Mouse (Mus musculus) kidney, adult 2 months (tissue): ENCODE measurements at regions not wholly inside any gene's neighbourhood (a gene's known extent, or its start where the extent isn't known, plus 50 kb on each side); places are given as distances from the start of the nearest gene placed in this dataset.

Experiments used
- DNase-seq: peaks from one replicate; pipeline ENCODE4 v3.0.0; 2021
- H3K27ac ChIP-seq: fragments of 200-500 bp; 2 replicates; pipeline ENCODE4 v1.5.1; 2012; ENCODE audit warnings: low read depth, low read length, control low read depth, inconsistent platforms; ENCODE audit not compliant: insufficient read depth
- H3K27me3 ChIP-seq: fragments of 200-500 bp; replicated peaks from 2 replicates; pipeline ENCODE4 v1.6.1; 2012; ENCODE audit warnings: mild to moderate bottlenecking, moderate library complexity, low read length, inconsistent platforms; ENCODE audit not compliant: control insufficient read depth, insufficient read depth
- H3K36me3 ChIP-seq: fragments of 200-500 bp; 2 replicates; pipeline ENCODE4 v1.6.1; 2012; ENCODE audit warnings: mild to moderate bottlenecking, moderate library complexity, low read length, inconsistent platforms; ENCODE audit not compliant: control insufficient read depth, insufficient read depth
- H3K4me1 ChIP-seq: fragments of 200-500 bp; 2 replicates; pipeline ENCODE4 v1.6.1; 2011; ENCODE audit warnings: low read length; ENCODE audit not compliant: control insufficient read depth, insufficient read depth
- H3K4me3 ChIP-seq: fragments of 200-500 bp; 2 replicates; pipeline ENCODE4 v1.5.1; 2011; ENCODE audit warnings: mild to moderate bottlenecking, low read depth, low read length, control low read depth; ENCODE audit not compliant: insufficient read depth
- CTCF ChIP-seq: fragments of 200-500 bp; conservative IDR thresholded peaks from 2 replicates; pipeline ENCODE4 v1.5.1; 2011; ENCODE audit warnings: low read depth, mild to moderate bottlenecking, control low read depth, low read length, moderate library complexity, mixed read lengths; ENCODE audit not compliant: insufficient read depth, insufficient read length
- POLR2A ChIP-seq: fragments of 200-500 bp; IDR thresholded peaks from one replicate; pipeline ENCODE4 v1.6.1; 2011; ENCODE audit warnings: low read depth, low read length, control low read depth
- WGBS: fragments of 180-500 bp; shearing (Covaris S2); methylation state at CpG from one replicate; pipeline ENCODE4 v1.1.7; 2018; 5-methylcytosine and 5-hydroxymethylcytosine counted together

DNA sequence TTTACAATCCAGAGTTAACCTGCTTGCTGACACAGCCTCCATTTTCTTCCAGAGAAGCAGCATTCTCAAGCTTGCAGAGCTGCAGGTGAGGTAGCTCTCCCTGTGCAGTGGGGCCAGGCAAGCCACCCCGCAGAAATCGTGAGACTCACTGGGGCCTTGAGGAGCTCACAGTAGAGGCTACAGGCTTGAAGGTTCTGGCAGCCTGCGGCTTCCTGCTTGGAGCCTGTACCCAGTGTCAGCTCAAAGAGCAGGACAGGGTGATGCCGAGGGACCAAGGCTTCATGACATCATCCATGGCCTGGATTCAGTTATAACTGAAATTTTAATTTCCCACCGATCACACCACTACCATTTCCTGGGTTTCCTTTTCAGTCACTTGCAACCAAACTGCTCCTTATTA, 417.5 kb downstream of the Ate1 start:
- H3K4me1 ChIP-seq, result no peaks in the 10 kb centered on the region
- no peak overlapping the region for H3K27ac ChIP-seq
- 45% methylated on average over 5 of the region's 5 CpGs for WGBS
- no peaks in the 10 kb centered on the region for H3K36me3 ChIP-seq
- no peak for DNase-seq
- no peak overlapping the region for H3K4me3 ChIP-seq
- no peak for TF ChIP-seq POLR2A
- TF ChIP-seq CTCF, result no peak
- no peaks in the 10 kb centered on the region for H3K27me3 ChIP-seq

DNA sequence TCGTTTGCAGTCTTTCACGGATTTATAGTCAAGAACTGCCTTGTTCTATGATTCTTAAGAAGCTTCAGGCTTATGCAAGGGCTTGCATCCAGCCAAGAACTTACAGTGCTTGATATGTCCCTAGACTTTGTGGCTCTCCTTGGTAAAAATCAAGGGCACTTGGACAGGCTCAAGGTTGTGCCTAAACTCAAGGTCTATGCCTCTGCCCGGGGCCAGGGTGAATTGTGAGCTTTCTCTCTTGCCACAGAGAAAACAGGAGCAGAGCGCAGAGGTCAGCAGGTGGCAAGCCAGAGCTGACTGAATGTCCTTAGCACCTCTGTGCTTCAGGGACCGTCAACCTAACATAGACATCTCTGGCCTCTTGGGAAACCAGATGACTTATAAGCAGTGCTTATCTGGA, 413.2 kb downstream of the Ate1 start:
- H3K4me3 ChIP-seq, result no peak overlapping the region
- 64% methylated on average over 5 of the region's 5 CpGs for WGBS
- H3K36me3 ChIP-seq, result no peaks in the 10 kb centered on the region
- H3K27me3 ChIP-seq, result no peaks in the 10 kb centered on the region
- TF ChIP-seq POLR2A, result no peak
- no peak for TF ChIP-seq CTCF
- H3K4me1 ChIP-seq, result no peaks in the 10 kb centered on the region
- DNase-seq, result no peak
- no peak overlapping the region for H3K27ac ChIP-seq

GRCm38 (mm10) chr7:130108362-130108761, 411.8 kb downstream of the Ate1 start:
- WGBS, result 91% methylated on average over 17 of the region's 17 CpGs
- Histone ChIP-seq H3K27me3 (no peaks in the 10 kb centered on the region), H3K4me3 (no peak overlapping the region), H3K4me1 (no peaks in the 10 kb centered on the region), H3K27ac (no peak overlapping the region), H3K36me3 (no peaks in the 10 kb centered on the region)
- no peak for DNase-seq
- TF ChIP-seq POLR2A (no peak), CTCF (no peak)
